Mouse (Mus musculus) NIH3T3 (cell line): Measurements from ENCODE around the gene Hist1h4d.

Experiments used
- DNase-seq: peaks from one replicate; pipeline ENCODE4 v3.0.0-alpha.2; 2012; ENCODE audit warnings: low read depth

Gene Hist1h4d

DNA sequence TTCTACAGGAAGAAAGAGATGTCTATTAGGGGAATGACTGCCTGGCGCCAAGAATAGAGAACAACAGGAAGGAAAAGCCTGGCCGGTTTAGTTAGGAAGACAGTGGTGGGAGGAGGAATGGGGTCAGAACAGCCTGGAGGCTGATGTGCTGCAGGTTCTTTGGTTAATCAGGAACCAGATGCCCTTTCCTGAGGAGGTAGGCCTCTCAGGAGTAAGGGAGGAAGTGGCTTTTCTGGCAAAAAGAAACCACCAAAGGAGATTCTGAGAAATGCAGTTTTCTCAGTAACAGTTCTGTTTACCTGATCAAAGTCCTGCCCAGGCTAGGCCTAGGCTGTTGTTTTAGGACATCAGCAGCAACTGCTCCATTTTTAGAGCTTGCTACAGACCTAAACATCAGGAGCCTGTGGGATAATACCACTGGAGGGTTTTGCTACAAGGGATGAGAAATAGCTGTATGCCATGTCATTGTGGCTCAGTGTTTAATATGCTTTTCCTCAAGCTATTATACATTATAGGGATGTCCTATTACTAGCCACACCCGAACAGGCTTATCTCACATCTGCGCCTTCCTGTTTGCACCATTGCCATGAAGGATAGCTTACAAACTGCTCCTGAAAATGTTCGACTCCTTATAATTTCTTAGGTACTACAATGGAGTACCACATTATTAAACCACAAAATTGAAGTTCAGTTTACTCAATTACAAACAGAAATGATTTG lies 11.8 kb downstream of the Hist1h4d start:
- no peak for DNase-seq

DNA sequence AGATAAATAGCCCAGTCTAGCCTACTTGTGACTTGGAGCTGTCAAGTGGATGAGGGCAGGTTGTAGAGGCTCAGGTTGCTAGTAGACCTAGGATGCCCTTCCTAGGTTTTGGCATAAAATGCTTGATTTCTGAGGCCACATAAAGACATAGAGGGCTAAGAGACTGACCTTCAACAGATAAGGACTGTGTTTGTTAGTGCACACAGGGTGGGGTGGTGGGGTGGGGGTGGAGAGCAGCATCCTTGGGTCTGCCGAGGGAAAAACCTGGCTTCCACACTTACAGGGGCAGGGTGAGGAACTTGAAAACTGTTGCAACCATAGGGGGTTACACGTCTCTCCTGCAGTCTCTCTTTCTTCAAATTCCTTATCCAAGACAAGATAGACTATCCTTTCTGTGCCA lies 13.8 kb downstream of the Hist1h4d start:
- DNase-seq = no peak

GRCm38 (mm10) chr13:23595622-23596372 lies 14.4 kb downstream of the Hist1h4d start:
- DNase-seq = no peak

- DNase-seq = peak; percentile 86
These were observed 16.6 kb downstream of the Hist1h4d start for GRCm38 (mm10) chr13:23597957-23598356.

DNA sequence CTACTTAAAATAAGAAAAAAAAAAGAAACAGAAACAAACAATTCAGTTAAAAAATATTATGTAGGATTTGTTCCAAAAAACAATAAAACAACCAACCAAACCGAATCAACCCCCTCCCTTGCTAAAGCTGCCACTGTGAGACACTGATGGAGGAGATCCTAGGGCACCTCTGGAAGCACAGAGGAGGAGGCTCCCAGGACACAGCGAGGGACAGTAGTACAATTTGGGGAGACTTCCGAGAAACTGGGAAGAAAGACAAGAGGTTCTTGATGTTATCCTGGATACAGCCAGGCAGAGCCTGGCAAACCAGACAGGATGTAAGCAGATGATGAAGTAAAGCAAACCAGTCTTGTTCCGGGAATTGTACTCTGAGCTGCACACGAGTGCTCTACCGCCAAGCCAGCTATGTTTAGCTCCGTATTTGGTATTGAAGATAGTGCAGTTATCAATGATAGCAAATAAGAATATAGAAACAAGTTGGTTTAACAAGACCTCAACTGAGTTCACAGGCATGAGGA lies 21.8 kb downstream of the Hist1h4d start:
- no peak for DNase-seq

DNA sequence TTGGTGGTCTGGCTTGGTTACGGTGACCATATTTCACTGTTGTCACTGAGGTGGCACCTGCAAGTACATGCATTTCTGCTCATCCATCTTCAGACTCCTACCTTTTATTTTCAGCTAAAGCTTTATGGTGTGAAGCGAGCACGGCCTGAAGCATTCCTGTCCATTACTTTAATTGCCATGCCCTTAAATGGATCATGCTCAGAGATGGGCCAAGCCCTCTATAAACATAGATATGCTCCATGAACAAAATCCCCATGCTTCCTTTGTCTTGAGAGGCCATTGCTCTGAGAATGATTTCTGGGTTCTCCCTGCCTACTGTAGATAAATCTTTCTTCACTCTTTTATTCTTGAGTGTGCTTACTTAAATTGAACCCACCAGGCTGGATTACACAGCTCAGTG lies 23.1 kb downstream of the Hist1h4d start:
- no peak for DNase-seq

DNA sequence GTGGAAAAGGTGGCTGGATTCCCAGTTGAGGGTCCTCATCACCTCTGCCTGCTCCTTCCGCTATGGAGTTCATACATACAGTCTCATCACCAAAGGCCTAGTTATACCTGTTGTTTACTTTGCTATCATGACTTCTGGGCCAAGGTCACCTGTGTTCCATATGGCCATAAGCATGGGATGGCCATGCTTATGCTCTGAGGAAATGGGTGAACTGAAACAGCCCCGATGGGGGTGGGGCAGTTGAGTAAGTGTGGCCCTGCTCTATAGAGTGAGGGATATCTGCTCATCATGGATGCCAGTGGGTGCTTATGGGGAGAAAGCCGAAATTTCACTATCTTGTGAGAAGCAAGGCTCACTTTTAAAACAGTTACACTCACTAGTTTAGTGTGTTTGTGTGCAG lies 23.7 kb downstream of the Hist1h4d start:
- no peak for DNase-seq

GRCm38 (mm10) chr13:23609209-23609608 lies 27.8 kb downstream of the Hist1h4d start:
- no peak for DNase-seq

DNA sequence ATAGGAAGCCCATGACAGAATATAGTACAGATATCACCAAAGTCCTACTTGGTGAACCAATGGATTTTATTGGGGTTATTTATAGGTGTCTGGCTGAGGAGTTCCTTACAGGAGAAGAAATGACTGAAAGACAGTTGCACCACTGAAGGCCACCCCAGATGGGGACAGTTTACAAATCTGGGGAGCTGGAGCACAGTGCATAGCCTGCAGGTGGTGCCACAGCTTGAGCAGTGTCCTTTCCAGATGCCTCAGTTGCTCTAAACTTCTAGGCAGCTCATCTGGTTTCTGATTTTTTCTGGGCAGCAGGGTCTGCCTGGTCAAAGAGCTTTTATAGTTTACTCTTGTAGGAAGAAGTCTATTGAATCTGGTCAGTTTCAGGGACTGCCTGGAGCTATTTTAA lies 28.4 kb downstream of the Hist1h4d start:
- DNase-seq = no peak

- no peak for DNase-seq
These were observed 29.0 kb downstream of the Hist1h4d start for GRCm38 (mm10) chr13:23610393-23610792.

- no peak for DNase-seq
These were observed 30.2 kb downstream of the Hist1h4d start for GRCm38 (mm10) chr13:23611638-23612037.

GRCm38 (mm10) chr13:23620056-23620732 lies 38.8 kb downstream of the Hist1h4d start:
- DNase-seq = no peak

DNA sequence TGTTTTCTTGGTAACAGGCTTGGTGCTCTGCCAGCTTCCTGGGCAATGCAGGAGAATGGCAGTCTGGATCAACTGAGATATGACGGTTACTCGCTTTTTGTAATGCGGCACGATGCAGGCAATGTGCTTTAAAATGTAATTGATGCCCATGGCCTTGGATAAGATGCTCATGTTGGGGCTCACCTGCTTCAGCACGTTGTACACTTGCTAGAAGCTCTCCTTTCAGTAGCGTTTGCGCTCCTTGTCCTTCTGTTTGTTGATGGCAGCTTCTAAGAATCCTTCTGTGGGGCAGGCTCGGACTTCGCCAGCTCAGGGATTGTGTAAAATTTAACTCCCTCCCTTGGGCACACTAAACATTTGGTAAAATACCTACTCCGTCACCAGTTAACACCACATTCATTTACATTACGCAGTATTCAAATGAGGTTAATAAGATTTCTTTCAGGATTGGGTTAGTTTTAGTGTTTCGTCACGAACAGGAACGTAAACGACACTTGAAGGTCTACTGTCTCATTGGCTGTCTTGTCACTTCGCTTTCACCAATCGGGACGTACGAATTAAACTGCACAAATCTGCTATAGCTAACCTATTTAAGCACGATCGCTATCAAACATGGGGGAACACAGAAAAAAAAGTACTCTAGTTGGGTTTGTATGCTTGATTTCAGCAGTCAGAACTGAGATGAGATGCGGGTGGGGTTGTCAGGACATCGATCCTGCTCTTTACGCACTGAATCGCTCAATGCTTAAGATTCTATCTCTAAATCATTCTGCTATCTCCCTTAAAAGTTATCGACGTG lies 39.5 kb downstream of the Hist1h4d start, which contains the start of gene Hist1h2be:
Gene Hist1h2be, minus strand, starts transcription at position 392 of the 799 bp plus-strand sequence.
- peak; percentile 88 for DNase-seq

DNA sequence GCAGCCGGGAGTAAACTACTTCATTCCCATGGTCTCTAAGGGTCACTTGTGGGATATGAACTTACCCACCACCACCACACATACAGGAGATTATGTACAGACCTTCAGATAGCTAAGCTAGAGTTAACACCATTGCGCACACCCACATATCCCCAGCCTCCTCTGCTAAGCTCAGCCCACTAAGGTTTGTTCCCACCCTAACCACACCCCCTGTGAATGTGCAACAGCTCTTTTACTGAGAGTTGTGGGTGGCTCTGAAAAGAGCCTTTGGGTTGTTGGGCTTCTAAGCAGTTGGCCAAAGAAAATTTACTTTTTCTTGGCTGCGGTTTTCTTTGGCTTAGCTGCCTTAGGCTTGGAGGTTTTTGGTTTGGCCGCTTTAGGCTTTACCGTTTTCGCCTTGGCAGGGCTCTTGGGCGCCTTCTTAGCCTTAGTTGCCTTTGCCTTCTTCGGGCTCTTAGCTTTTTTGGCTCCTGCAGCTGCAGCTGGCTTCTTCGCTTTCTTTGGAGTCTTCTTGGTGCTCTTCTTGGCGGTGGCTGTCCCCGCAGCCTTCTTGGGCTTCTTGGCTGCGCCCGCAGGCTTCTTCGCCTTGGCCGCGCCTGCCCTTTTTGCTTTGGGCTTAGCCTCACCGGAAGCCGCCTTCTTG lies 40.3 kb downstream of the Hist1h4d start:
- peak; percentile 82 for DNase-seq

DNA sequence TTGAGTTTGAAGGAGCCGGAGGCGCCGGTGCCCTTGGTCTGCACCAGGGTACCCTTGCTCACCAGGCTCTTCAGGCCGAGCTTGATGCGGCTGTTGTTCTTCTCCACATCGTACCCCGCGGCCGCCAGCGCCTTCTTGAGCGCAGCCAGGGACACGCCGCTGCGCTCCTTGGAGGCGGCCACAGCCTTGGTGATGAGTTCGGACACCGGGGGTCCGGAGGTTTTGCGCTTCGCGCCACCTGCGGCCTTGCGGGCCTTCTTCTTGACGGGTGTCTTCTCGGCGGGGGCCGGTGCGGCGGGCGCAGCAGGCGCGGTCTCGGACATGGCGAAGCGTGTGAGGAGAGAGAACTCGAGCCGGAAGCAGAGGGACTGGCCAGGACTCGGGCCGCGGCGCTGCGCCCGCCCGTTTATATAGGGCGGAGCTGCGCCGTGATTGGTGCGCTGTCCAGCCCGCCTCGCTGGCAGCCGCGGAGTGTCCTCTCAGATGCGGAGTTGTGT lies 40.8 kb downstream of the Hist1h4d start, which contains the start of gene Hist1h1e:
Gene Hist1h1e, minus strand, starts transcription at position 384 of the 497 bp plus-strand sequence.
- DNase-seq = peak; percentile 94

DNA sequence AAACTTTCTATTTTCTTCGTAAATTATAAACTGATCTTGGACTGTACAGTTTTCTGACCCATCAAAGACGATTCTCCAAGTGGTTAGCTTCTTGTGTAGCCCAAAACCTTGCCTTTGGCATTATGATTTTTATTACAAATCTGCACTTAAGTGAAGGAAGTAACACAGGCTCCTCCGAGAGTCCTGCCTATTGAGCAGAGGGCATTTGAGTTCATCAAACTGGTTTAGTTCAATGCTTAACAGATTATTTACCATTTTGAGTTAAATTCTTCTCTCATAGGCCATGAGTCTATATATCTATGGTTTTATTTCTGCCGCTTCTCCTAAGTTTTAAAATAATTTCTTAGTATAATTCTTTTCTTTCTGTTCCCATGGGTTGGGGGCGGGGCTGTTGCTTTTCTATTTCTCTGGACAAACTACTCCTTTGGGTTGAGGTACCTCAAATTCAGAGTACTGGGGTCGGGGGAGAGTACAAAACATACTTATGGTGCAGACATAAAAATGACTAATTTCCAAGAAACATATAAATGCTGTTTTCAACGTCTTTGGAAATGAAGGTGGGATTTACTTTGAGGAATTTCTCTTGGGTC lies 41.6 kb downstream of the Hist1h4d start:
- DNase-seq = peak; percentile 26

DNA sequence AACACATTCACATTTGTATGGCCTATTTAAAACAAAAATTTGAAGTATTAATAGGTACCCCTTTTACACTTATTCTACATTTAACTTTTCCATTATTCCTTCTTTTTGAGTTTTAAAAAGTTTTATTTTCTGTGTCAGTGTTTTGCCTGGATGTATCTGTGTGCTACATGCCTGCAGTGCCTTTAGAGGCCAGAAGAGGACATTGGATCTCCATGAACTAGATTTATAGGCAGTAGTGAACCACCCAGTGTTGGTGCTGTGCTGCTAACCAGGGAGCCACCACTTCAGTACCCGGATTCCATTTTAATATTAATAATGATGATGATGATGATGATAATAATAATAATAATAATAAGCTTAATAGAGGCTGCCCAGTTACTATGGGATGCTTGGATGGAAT lies 49.3 kb downstream of the Hist1h4d start:
- peak; percentile 67 for DNase-seq
